Mouse (Mus musculus) cerebellum, postnatal 25 days (tissue): ENCODE results near the gene Serpind1.

Experiments
- DNase-seq, 2 experiments: peaks; one replicate each; pipeline ENCODE4 v3.0.0; 2021; ENCODE audit warnings: mixed read lengths in 2 of 2

Gene Serpind1

GRCm38 (mm10) chr16:17356031-17356430 lies 24.9 kb downstream of the Serpind1 start:
- no peak for DNase-seq

- no peak for DNase-seq
Observed at GRCm38 (mm10) chr16:17358787-17359186, 27.6 kb downstream of the Serpind1 start.

- no peak for DNase-seq
Observed at GRCm38 (mm10) chr16:17382306-17382705, 51.1 kb downstream of the Serpind1 start.

- DNase-seq, result no peak
Observed at GRCm38 (mm10) chr16:17383594-17384326, 52.6 kb downstream of the Serpind1 start.

- DNase-seq, result no peak
Observed at GRCm38 (mm10) chr16:17392784-17393183, 61.6 kb downstream of the Serpind1 start.
